Mouse (Mus musculus): ENCODE data around the gene Dlgap1. TPM values are rescaled to one million over a fixed set of nuclear protein-coding genes. Genes with fewer than 3 reads are reported as not detected.
"Not testable (repeated sequence)": the region's sequence is repeated elsewhere in the genome, so short reads cannot be mapped to it uniquely, and the experiment has no call there.

Gene Dlgap1
- polyA plus RNA-seq, 1 experiment from 2014 or later, result 0.33 TPM

DNA sequence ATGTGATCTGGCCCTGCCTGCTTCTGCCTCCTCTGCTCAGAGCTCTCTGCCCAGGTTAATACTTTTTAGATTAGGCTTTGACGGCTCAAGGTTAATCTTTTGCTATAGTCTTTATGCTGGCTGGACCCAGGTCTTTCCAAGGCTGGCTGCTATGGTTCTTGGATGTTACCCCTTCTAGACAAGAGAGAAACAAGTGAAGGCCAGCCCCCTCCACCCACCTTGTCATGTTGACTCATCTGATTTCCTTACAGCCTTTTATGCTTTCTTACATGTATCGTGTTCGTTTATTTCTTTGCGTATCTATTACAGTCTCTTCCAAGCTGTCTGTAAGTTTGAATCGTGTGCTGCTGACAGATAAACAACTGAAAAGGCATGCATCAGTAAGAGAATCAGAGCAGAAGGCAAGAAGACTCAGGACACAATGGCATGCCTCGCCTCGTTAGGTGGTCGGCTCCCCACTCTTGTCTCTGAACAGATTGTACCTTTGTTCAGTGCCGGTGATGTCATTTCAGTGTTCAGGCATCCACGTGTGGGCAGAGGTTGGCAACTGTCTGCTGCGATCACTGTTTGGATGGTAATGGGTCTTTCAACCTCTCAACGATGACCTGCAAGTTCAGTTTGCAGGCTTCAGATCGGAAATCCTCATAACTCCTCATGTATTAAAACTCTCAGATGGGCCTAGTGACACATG lies 618.0 kb downstream of the Dlgap1 start:
- TF ChIP-seq CTCF (IDR thresholded peaks at IDR 0.05), result no peak
- peaks cover 15% of the 10 kb centered on the region for H3K27me3 ChIP-seq
- no peak for DNase-seq (ENCODE audit: low read depth, low spot score)
- POLR2A ChIA-PET, result interaction anchor here (0.7 kb wide), 1 partner anchor 115 kb away, joined by 6 read pairs; no protein-coding TSS in a partner anchor
- no peak for ATAC-seq
- CTCF ChIA-PET, result no interaction called here
- in situ Hi-C loops (cut with MboI; ENCODE audit: low pct_unique_long_range_greater_than_20kb), result no loop called here

DNA sequence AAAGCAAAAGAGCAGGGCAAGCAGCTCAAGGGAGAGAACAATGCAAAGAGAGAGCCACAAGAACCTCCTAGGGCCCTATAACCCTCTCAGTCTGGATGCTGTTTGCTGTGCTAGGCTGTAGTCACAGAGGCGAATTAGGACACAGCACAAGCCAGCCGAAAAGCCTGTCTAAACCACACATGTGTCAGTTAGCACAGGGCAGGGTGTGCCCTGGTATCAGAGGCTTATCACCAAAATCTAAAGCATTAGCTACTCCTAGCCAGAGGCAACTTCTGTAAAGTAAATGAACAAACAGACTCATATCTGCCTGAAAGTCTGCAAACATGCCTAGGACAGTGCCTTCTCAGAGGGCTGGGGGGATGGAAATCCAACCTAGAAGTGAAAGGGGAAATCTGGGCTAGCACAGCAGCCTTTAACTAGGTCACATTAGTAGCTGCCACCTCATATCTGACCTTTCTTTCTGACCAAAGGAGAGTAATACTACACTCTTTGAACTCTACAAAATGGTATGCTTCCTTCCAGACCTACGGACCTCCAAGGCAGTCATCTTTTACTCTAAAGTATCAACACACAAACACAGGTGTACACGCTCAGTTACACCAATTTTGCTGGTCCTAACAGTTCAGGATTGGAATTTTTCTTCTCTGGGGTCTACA lies 619.2 kb downstream of the Dlgap1 start:
- DNase-seq (ENCODE audit: low read depth, low spot score); ATAC-seq; POLR2A ChIA-PET; CTCF ChIA-PET; in situ Hi-C loops (cut with MboI; ENCODE audit: low pct_unique_long_range_greater_than_20kb): not testable (repeated sequence)
- H3K27me3 ChIP-seq, result peaks cover 15% of the 10 kb centered on the region

GRCm38 (mm10) chr17:70588691-70589090 lies 619.8 kb downstream of the Dlgap1 start:
- ATAC-seq, result no peak
- no peak for DNase-seq (ENCODE audit: low read depth, low spot score)

DNA sequence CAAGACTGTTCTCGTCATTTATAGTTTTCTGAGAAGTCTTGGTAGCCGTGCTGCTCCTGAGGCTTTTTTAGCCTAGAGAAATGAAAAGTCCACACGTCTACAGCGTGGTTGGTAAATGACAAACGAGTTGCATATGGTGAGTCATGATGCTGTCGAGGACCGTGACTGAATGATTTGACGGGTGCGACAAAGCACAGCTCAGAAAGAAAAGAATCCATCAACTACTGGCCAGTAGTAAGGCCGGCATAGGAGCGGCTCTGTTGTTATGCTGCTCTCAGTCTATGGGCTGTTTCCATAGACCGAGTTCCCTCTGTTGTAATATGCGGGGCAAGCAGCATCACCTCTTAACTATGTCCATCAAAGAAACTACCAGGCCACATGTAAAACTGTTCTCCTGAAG lies 620.3 kb downstream of the Dlgap1 start:
- POLR2A ChIA-PET, result no interaction called here
- DNase-seq (ENCODE audit: low read depth, low spot score), result no peak

More at GRCm38 (mm10) chr17:70588691-70589090, 619.8 kb downstream of the Dlgap1 start:
- H3K27me3 ChIP-seq, result peaks cover 15% of the 10 kb centered on the region
- CTCF ChIA-PET, result no interaction called here
- in situ Hi-C loops (cut with MboI; ENCODE audit: low pct_unique_long_range_greater_than_20kb), result no loop called here
- POLR2A ChIA-PET, result no interaction called here
- no peak for TF ChIP-seq CTCF (IDR thresholded peaks at IDR 0.05)

DNA sequence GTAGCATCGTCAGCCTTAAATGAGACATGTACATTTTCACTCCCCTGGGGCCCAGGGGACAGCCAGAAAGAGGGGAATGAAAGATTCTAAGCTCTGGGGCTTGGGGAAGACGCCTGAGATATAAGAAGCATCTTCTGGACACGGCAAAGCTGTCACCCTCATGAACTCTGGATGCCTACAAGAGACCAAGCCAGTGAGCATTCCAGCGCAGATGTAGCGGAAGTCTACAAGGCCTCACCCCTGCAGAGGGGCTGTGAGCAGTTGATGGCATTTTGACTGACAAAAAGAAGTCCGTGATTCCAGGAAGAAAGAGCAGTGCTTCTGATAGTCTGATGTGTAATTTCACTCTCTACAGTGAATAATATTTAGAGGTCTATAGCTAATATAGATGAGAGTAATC lies 621.6 kb downstream of the Dlgap1 start:
- in situ Hi-C loops (cut with MboI; ENCODE audit: low pct_unique_long_range_greater_than_20kb), result no loop called here
- peaks cover 8% of the 10 kb centered on the region for H3K27me3 ChIP-seq
- DNase-seq (ENCODE audit: low read depth, low spot score) (no peak), ATAC-seq (no peak)
- TF ChIP-seq CTCF (IDR thresholded peaks at IDR 0.05), result no peak
- ChIA-PET CTCF (no interaction called here), POLR2A (no interaction called here)

More for the DNA sequence above, 620.3 kb downstream of the Dlgap1 start:
- no peak for TF ChIP-seq CTCF (IDR thresholded peaks at IDR 0.05)
- CTCF ChIA-PET, result no interaction called here
- peaks cover 17% of the 10 kb centered on the region for H3K27me3 ChIP-seq
- in situ Hi-C loops (cut with MboI; ENCODE audit: low pct_unique_long_range_greater_than_20kb), result no loop called here
- ATAC-seq, result no peak

DNA sequence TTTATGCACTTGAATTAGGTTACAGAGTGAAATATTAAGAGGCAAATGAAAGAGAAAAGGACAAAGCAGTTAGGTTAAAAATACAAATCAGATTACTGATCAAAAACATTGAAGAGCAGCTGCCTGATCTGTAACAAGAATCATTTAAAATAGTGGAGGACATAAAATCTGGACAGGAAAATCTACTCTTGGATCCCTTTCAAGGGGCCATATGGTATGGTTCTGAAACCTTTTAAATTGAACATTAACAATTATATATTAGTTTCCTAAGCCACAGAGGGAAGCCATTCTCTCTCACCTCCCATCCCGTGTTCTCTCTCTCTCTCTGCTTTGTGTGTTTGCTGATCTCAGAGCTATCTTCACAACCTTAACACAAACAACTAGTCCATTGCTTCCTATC lies 625.4 kb downstream of the Dlgap1 start:
- ATAC-seq (no peak), DNase-seq (ENCODE audit: low read depth, low spot score) (no peak)
- peaks cover 5% of the 10 kb centered on the region for H3K27me3 ChIP-seq
- in situ Hi-C loops (cut with MboI; ENCODE audit: low pct_unique_long_range_greater_than_20kb), result no loop called here
- TF ChIP-seq CTCF (IDR thresholded peaks at IDR 0.05), result no peak
- ChIA-PET CTCF (no interaction called here), POLR2A (no interaction called here)

DNA sequence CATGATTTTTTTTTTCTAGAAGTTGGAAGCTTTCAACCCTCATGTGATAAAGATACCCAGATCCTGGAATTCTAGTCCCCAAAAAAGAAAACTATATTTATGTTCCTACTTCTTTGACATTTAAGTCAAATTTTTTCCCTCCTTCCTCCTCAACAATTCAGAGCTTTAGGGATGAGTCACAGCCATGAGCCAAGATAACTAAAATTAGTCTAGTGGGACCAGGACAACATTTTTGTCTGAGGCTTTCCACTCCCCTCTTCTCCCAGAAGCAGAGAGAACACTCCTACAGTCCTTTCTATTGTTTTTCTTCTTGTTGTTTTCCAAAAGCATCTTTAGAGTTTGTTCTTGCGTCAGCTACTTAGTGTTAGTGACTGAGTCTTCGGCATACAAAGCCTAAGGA lies 627.5 kb downstream of the Dlgap1 start:
- CTCF ChIA-PET, result no interaction called here
- peaks cover 10% of the 10 kb centered on the region for H3K27me3 ChIP-seq
- no peak for TF ChIP-seq CTCF (IDR thresholded peaks at IDR 0.05)
- DNase-seq (ENCODE audit: low read depth, low spot score) (no peak), ATAC-seq (no peak)
- POLR2A ChIA-PET, result no interaction called here
- in situ Hi-C loops (cut with MboI; ENCODE audit: low pct_unique_long_range_greater_than_20kb), result no loop called here

- ChIA-PET POLR2A (no interaction called here), CTCF (no interaction called here)
- no peak for TF ChIP-seq CTCF (IDR thresholded peaks at IDR 0.05)
- peaks cover 10% of the 10 kb centered on the region for H3K27me3 ChIP-seq
- in situ Hi-C loops (cut with MboI; ENCODE audit: low pct_unique_long_range_greater_than_20kb), result no loop called here
- DNase-seq (ENCODE audit: low read depth, low spot score) (no peak), ATAC-seq (no peak)
These were observed 631.6 kb downstream of the Dlgap1 start for GRCm38 (mm10) chr17:70600462-70600861.

- DNase-seq (ENCODE audit: low read depth, low spot score), result no peak
- H3K27me3 ChIP-seq, result peaks cover 10% of the 10 kb centered on the region
- no peak for TF ChIP-seq CTCF (IDR thresholded peaks at IDR 0.05)
- no peak for ATAC-seq
- POLR2A ChIA-PET, result no interaction called here
- in situ Hi-C loops (cut with MboI; ENCODE audit: low pct_unique_long_range_greater_than_20kb), result no loop called here
- CTCF ChIA-PET, result no interaction called here
These were observed 633.2 kb downstream of the Dlgap1 start for GRCm38 (mm10) chr17:70602051-70602450.

GRCm38 (mm10) chr17:70605659-70606058 lies 636.8 kb downstream of the Dlgap1 start:
- no peak for DNase-seq (ENCODE audit: low read depth, low spot score)
- CTCF ChIA-PET, result no interaction called here
- in situ Hi-C loops (cut with MboI; ENCODE audit: low pct_unique_long_range_greater_than_20kb), result no loop called here
- TF ChIP-seq CTCF (IDR thresholded peaks at IDR 0.05), result no peak
- POLR2A ChIA-PET, result no interaction called here
- ATAC-seq, result no peak
- peaks cover 12% of the 10 kb centered on the region for H3K27me3 ChIP-seq

DNA sequence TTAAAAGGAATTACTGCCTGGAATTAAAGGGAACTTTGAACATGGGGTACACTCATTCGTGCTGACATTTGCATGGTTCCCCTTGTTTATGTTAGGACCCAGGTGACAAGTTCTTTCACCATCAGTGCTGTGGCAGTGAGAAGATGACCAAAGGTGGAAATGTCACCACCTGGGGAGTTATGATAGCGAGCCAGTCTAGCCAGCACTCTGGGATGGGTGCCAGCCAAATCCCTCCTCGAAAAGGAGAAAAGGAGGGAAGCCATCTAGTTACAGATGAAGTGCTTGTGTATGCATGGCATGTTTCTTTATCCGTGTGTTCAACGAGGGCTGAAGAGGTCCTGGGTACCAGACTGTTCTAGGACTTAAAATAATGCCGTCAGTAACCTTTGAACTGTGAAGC lies 643.3 kb downstream of the Dlgap1 start:
- CTCF ChIA-PET, result no interaction called here
- peaks cover 6% of the 10 kb centered on the region for H3K27me3 ChIP-seq
- no peak for TF ChIP-seq CTCF (IDR thresholded peaks at IDR 0.05)
- in situ Hi-C loops (cut with MboI; ENCODE audit: low pct_unique_long_range_greater_than_20kb), result no loop called here
- ATAC-seq (no peak), DNase-seq (ENCODE audit: low read depth, low spot score) (no peak)
- POLR2A ChIA-PET, result no interaction called here

GRCm38 (mm10) chr17:70613897-70614296 lies 645.0 kb downstream of the Dlgap1 start:
- TF ChIP-seq CTCF (IDR thresholded peaks at IDR 0.05), result no peak
- no peak for DNase-seq (ENCODE audit: low read depth, low spot score)
- in situ Hi-C loops (cut with MboI; ENCODE audit: low pct_unique_long_range_greater_than_20kb), result no loop called here
- ChIA-PET CTCF (no interaction called here), POLR2A (no interaction called here)
- ATAC-seq, result no peak
- H3K27me3 ChIP-seq, result peaks cover 5% of the 10 kb centered on the region
